In the genomic region with DNA sequence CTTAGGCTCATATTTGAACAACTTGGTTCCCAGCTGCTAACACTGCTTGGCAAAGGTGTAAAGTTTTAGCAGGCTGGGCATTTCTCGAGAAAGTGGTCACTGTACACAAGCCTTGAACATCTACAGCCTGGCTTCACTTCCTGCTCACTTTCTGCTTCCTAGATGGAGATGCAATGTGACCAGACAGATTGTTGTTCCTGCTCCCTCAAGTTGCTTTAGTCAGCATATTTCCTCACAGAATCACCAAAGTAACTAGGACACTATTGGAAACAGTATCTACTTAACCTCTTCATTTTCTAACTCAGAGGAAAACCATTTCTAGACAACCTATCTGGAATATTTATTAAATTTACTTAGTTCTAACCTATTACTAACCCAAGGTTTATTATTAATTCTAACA, we compare ENCODE assay signal across 32 mouse cellular contexts.
"Had no signal": no experiment of that assay in that cellular context is flagged by ENCODE, and none has a peak within 500 bp of the region (broad histone marks: within the 10 kb centered on the region; RNA-seq: fewer than 3 reads in every experiment).

No protein-coding gene starts in this region.

- H3K36me3 ChIP-seq: liver, embryonic 12.5 days; liver, embryonic 13.5 days; liver, embryonic 15.5 days; midbrain, embryonic 15.5 days had no signal

- H3K4me1 ChIP-seq: limb, embryonic 10.5 days; limb, embryonic 13.5 days; limb, embryonic 15.5 days; liver, embryonic 12.5 days; liver, embryonic 13.5 days; liver, embryonic 15.5 days; midbrain, embryonic 10.5 days; midbrain, embryonic 12.5 days; midbrain, embryonic 13.5 days; neural tube, embryonic 12.5 days had no signal

- H3K9ac ChIP-seq: limb, embryonic 12.5 days; limb, embryonic 13.5 days; limb, embryonic 15.5 days; liver, embryonic 12.5 days; liver, embryonic 13.5 days; liver, embryonic 14.5 days; liver, embryonic 15.5 days; liver, postnatal 0 days; lung, embryonic 14.5 days; lung, embryonic 15.5 days; midbrain, embryonic 12.5 days; midbrain, embryonic 13.5 days; midbrain, embryonic 15.5 days; neural tube, embryonic 12.5 days had no signal

- DNase-seq: left cerebral cortex, postnatal 4 days; liver; liver, embryonic 13.5 days; liver, postnatal 0 days; lung, adult 18-20 months; lung, adult 2 months; lung, embryonic 14.5 days; lung, postnatal 10 days; lung, postnatal 14 days; lung, postnatal 36 days; lung, postnatal 4 days; midbrain, embryonic 14.5 days had no signal

- H3K27ac ChIP-seq: limb, embryonic 10.5 days; limb, embryonic 12.5 days; limb, embryonic 13.5 days; limb, embryonic 15.5 days; liver, embryonic 12.5 days; liver, embryonic 13.5 days; liver, embryonic 14.5 days; liver, embryonic 15.5 days; lung, embryonic 15.5 days; macrophage; midbrain, embryonic 10.5 days; midbrain, embryonic 12.5 days; midbrain, embryonic 13.5 days; midbrain, embryonic 15.5 days; neural tube, embryonic 12.5 days had no signal

- H3K27me3 ChIP-seq: limb, embryonic 12.5 days; limb, embryonic 13.5 days; limb, embryonic 15.5 days; liver, embryonic 12.5 days; liver, embryonic 13.5 days; liver, embryonic 15.5 days; lung, embryonic 15.5 days; megakaryocyte, embryonic 14.5 days; midbrain, embryonic 12.5 days; midbrain, embryonic 13.5 days; midbrain, embryonic 15.5 days; neural tube, embryonic 12.5 days had no signal

- H3K9me3 ChIP-seq: limb, embryonic 10.5 days; limb, embryonic 12.5 days; limb, embryonic 13.5 days; limb, embryonic 15.5 days; liver, embryonic 12.5 days; liver, embryonic 13.5 days; liver, embryonic 15.5 days; lung, embryonic 15.5 days; megakaryocyte, embryonic 14.5 days; midbrain, embryonic 10.5 days; midbrain, embryonic 12.5 days; midbrain, embryonic 13.5 days; midbrain, embryonic 15.5 days; neural tube, embryonic 12.5 days had no signal

- H3K4me3 ChIP-seq: limb, embryonic 10.5 days; limb, embryonic 12.5 days; limb, embryonic 13.5 days; limb, embryonic 15.5 days; liver, embryonic 12.5 days; liver, embryonic 13.5 days; liver, embryonic 15.5 days; lung, embryonic 15.5 days; megakaryocyte, embryonic 14.5 days; midbrain, embryonic 10.5 days; midbrain, embryonic 12.5 days; midbrain, embryonic 13.5 days; midbrain, embryonic 15.5 days; myocyte; neural tube, embryonic 12.5 days had no signal

- ATAC-seq: liver, embryonic 12.5 days; liver, postnatal 0 days; lung, postnatal 0 days; midbrain, embryonic 13.5 days; midbrain, embryonic 15.5 days; midbrain, embryonic 16.5 days had no signal

- H3K4me2 ChIP-seq: limb, embryonic 12.5 days; limb, embryonic 13.5 days; limb, embryonic 15.5 days; liver, embryonic 11.5 days; liver, embryonic 12.5 days; liver, embryonic 13.5 days; liver, embryonic 15.5 days; lung, embryonic 14.5 days; lung, embryonic 15.5 days; midbrain, embryonic 11.5 days; midbrain, embryonic 12.5 days; midbrain, embryonic 13.5 days; midbrain, embryonic 15.5 days; neural tube, embryonic 12.5 days had no signal
